Mouse (Mus musculus): ENCODE measurements at regions not wholly inside any gene's neighbourhood (a gene's known extent, or its start where the extent isn't known, plus 50 kb on each side); places are given as distances from the start of the nearest gene placed in this dataset.

GRCm38 (mm10) chr1:36003592-36003991, 64.6 kb upstream of the Hs6st1 start:
- TF ChIP-seq GATA4 (IDR thresholded peaks at IDR 0.05; ENCODE audit: insufficient replicate concordance, low read length) = no peak

GRCm38 (mm10) chr1:36008598-36008997, 59.6 kb upstream of the Hs6st1 start:
- TF ChIP-seq GATA4 (IDR thresholded peaks at IDR 0.05; ENCODE audit: insufficient replicate concordance, low read length) = no peak

- TF ChIP-seq GATA4 (IDR thresholded peaks at IDR 0.05; ENCODE audit: insufficient replicate concordance, low read length) = no peak
These were observed 59.1 kb upstream of the Hs6st1 start for GRCm38 (mm10) chr1:36009010-36009619.

- no peak for TF ChIP-seq GATA4 (IDR thresholded peaks at IDR 0.05; ENCODE audit: insufficient replicate concordance, low read length)
These were observed 58.0 kb upstream of the Hs6st1 start for GRCm38 (mm10) chr1:36010151-36010550.

- TF ChIP-seq GATA4 (IDR thresholded peaks at IDR 0.05; ENCODE audit: insufficient replicate concordance, low read length) = no peak
These were observed 57.4 kb upstream of the Hs6st1 start for GRCm38 (mm10) chr1:36010834-36011233.

GRCm38 (mm10) chr1:36012081-36012765, 56.0 kb upstream of the Hs6st1 start:
- TF ChIP-seq GATA4 (IDR thresholded peaks at IDR 0.05; ENCODE audit: insufficient replicate concordance, low read length) = no peak

- TF ChIP-seq GATA4 (IDR thresholded peaks at IDR 0.05; ENCODE audit: insufficient replicate concordance, low read length) = no peak
These were observed 54.3 kb upstream of the Hs6st1 start for GRCm38 (mm10) chr1:36013823-36014341.

- TF ChIP-seq GATA4 (IDR thresholded peaks at IDR 0.05; ENCODE audit: insufficient replicate concordance, low read length) = no peak
These were observed 53.8 kb upstream of the Hs6st1 start for GRCm38 (mm10) chr1:36014372-36014771.

GRCm38 (mm10) chr1:36015210-36015609, 53.0 kb upstream of the Hs6st1 start:
- no peak for TF ChIP-seq GATA4 (IDR thresholded peaks at IDR 0.05; ENCODE audit: insufficient replicate concordance, low read length)

GRCm38 (mm10) chr1:36016566-36016965, 51.6 kb upstream of the Hs6st1 start:
- TF ChIP-seq GATA4 (IDR thresholded peaks at IDR 0.05; ENCODE audit: insufficient replicate concordance, low read length) = no peak

- TF ChIP-seq GATA4 (IDR thresholded peaks at IDR 0.05; ENCODE audit: insufficient replicate concordance, low read length) = no peak
These were observed 51.1 kb upstream of the Hs6st1 start for GRCm38 (mm10) chr1:36017061-36017461.

GRCm38 (mm10) chr1:36017656-36018055, 50.5 kb upstream of the Hs6st1 start:
- TF ChIP-seq GATA4 (IDR thresholded peaks at IDR 0.05; ENCODE audit: insufficient replicate concordance, low read length) = no peak

Measured in liver, adult (tissue).